Mouse (Mus musculus): ENCODE results near the gene Rasgrf1.

DNA sequence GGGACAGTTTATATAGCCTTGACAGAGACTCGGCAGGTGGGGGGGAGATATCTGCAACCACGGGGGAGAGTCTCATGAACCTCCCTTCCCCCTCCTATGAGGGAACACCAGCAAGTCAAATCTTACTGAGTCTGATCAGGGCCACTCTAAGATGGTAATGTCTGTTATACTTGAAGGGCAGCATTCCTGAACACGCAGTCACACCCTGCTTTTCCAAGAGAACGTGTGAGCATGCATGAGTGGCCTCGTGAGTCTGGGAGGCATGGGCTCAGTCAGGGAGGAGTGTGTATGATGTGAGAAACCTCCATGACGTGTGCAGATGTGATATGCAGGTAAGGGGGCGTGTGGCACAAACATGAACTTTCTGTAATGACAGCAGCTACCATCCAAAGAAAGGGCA lies 159.8 kb downstream of the Rasgrf1 start:
- TF ChIP-seq CTCF (IDR thresholded peaks at IDR 0.05; ENCODE audit: borderline replicate concordance, extremely low read depth, insufficient read depth, insufficient read length) (no peak), POLR2A (IDR thresholded peaks at IDR 0.05; ENCODE audit: borderline replicate concordance, extremely low read depth, insufficient read depth, insufficient read length, poor library complexity, severe bottlenecking) (no peak)
